In the genomic region with DNA sequence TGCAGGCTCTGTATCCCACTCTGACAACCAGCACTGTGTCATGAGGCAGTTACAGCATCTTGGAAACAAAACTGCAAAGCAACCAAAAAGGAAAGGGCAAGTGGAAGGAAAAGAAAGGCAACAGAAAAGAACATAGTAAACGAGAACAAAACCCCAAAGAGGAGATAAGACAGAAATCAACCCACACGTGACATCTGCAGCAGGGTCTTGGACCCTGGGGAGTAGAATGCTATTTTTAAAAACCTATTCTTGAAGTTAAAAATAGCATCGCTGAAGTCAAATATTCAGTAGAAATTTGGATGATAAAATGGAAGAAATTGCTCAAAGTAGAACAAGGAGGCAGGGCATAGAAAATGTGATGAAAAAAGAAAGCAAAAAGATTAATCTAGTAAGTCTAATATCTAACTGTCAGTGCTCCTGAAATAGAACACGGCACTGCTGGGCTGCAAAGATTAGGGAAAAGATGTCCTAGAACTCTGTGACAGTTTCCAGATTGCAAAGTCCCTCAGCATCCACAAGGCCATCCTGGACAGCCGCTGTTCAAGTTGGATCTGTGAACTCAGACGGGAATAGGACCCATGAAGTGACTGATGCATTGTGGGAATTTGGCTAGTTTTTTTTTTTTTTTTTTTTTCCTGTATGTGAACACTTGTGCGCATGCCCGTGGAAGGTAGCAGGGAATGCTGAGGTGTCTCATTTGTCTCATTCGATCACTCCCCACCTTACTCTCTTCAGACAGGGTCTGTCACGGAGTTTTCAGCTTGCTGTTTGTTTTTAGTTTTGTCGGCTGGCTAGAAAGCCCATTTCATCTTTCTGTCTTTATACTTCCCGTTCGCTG, we compare ENCODE assay signal across 19 mouse cellular contexts. TPM values are rescaled to one million over a fixed set of nuclear protein-coding genes. Genes with fewer than 3 reads are reported as not detected.
DNase-seq lines count a peak whose midpoint lies in the region; ATAC-seq and TF ChIP-seq lines count a peak whose summit lies in the region.
"Had no signal": no experiment of that assay in that cellular context is flagged by ENCODE, and none has a peak within 500 bp of the region (broad histone marks: within the 10 kb centered on the region; RNA-seq: fewer than 3 reads in every experiment).

No protein-coding gene starts in this region.

- no peak for TF ChIP-seq POLR2A in MEL (IDR thresholded peaks at IDR 0.05; ENCODE audit: control insufficient read depth in 1 of 2, insufficient read depth in 1 of 2, low read depth in 1 of 2, low read length in 2 of 2, poor library complexity in 1 of 2)

- DNase-seq in heart, postnatal 10 days: no peak
- DNase-seq in liver, postnatal 0 days: no peak
- DNase-seq in liver (no peak), MEL (ENCODE audit: low read depth, low spot score) (peak; percentile 24)
- no peak for DNase-seq in cerebellum, adult 8-10 months
- DNase-seq in right cerebral cortex, postnatal 25 days: no peak
- DNase-seq: adrenal gland, postnatal 14 days; cerebellum, adult 18-20 months; cerebellum, postnatal 14 days; gastrocnemius, postnatal 36 days; kidney, adult 2 months had no signal

- H3K9ac ChIP-seq in heart, embryonic 13.5 days: no peak overlapping the region; the same call in 1 of the 2 replicates
- H3K9ac ChIP-seq in liver, postnatal 0 days (replicated peaks): no peak overlapping the region
- H3K9ac ChIP-seq in MEL (ENCODE audit: control insufficient read depth, low read depth, low read length, poor library complexity, severe bottlenecking): no peak overlapping the region
- H3K9ac ChIP-seq: embryonic facial prominence, embryonic 12.5 days; forebrain, embryonic 15.5 days; hindbrain, embryonic 15.5 days had no signal

- H3K4me3 ChIP-seq in heart, embryonic 13.5 days: no peak overlapping the region
- no peak overlapping the region for H3K4me3 ChIP-seq in liver, postnatal 0 days (ENCODE audit: low read depth, low read length)
- H3K4me3 ChIP-seq in MEL (ENCODE audit: control insufficient read depth in 1 of 2, insufficient read depth in 1 of 2, low read depth in 2 of 2, low read length in 2 of 2): peak overlapping the region; percentile 39 to 64
- H3K4me3 ChIP-seq: embryonic facial prominence, embryonic 12.5 days; forebrain, embryonic 15.5 days; hindbrain, embryonic 15.5 days had no signal

- no peaks in the 10 kb centered on the region for H3K36me3 ChIP-seq in heart, embryonic 13.5 days
- H3K36me3 ChIP-seq in liver, postnatal 0 days (replicated peaks; ENCODE audit: insufficient read depth, low read length): no peaks in the 10 kb centered on the region
- no peaks in the 10 kb centered on the region for H3K36me3 ChIP-seq in MEL (ENCODE audit: control insufficient read depth in 1 of 2, insufficient read depth in 2 of 2, low read length in 2 of 2)
- H3K36me3 ChIP-seq: embryonic facial prominence, embryonic 12.5 days; forebrain, embryonic 15.5 days; G1E; hindbrain, embryonic 15.5 days had no signal

- TF ChIP-seq CTCF in liver, postnatal 0 days (IDR thresholded peaks at IDR 0.05; ENCODE audit: low read depth): no peak
- no peak for TF ChIP-seq CTCF in MEL (IDR thresholded peaks at IDR 0.05 in 2 of 3, conservative IDR thresholded peaks at IDR 0.05 in 1 of 3; ENCODE audit: control insufficient read depth in 1 of 3, insufficient read depth in 1 of 3, low read depth in 2 of 3, low read length in 3 of 3, poor library complexity in 1 of 3, severe bottlenecking in 1 of 3)

- H3K79me2 ChIP-seq in MEL (ENCODE audit: control insufficient read depth, insufficient read depth, low read length, poor library complexity): no peaks in the 10 kb centered on the region

- no peak for ATAC-seq in heart, embryonic 13.5 days (ENCODE audit: extremely low read depth, insufficient number of reproducible peaks, low FRiP score, low TSS enrichment)
- ATAC-seq in liver, postnatal 0 days: no peak
- ATAC-seq in megakaryocyte progenitor cell, adult 5-6 weeks (replicated peaks; ENCODE audit: poor library complexity): peak; percentile 72
- ATAC-seq: activated CD4-positive, CD25-positive, alpha-beta regulatory T cell, adult 4 months; forebrain, embryonic 15.5 days; intestine, embryonic 16.5 days had no signal

- H3K27ac ChIP-seq in heart, embryonic 13.5 days (replicated peaks): peak overlapping the region; percentile 58
- no peak overlapping the region for H3K27ac ChIP-seq in liver, postnatal 0 days (ENCODE audit: low read depth)
- H3K27ac ChIP-seq in MEL (ENCODE audit: control insufficient read depth, low read depth, low read length): no peak overlapping the region
- H3K27ac ChIP-seq: embryonic facial prominence, embryonic 12.5 days; forebrain, embryonic 15.5 days; hindbrain, embryonic 15.5 days had no signal

- TF ChIP-seq RAD21 in MEL (IDR thresholded peaks at IDR 0.05; ENCODE audit: low read depth, low read length): no peak

- peaks cover 3% of the 10 kb centered on the region; the same call in 1 of the 2 replicates for H3K9me3 ChIP-seq in heart, embryonic 13.5 days
- H3K9me3 ChIP-seq in liver, postnatal 0 days (ENCODE audit: low read length): no peaks in the 10 kb centered on the region
- no peaks in the 10 kb centered on the region for H3K9me3 ChIP-seq in MEL (replicated peaks; ENCODE audit: insufficient read depth, low read length)
- H3K9me3 ChIP-seq: embryonic facial prominence, embryonic 12.5 days; forebrain, embryonic 15.5 days; G1E; hindbrain, embryonic 15.5 days had no signal

- intact Hi-C loops in heart, postnatal 10 days (cut with DNase I): no loop called here

- peak; percentile 38; the same call in 1 of the 2 replicates for TF ChIP-seq EP300 in liver, postnatal 0 days (IDR thresholded peaks at IDR 0.05; ENCODE audit: low read depth)
- TF ChIP-seq EP300 in MEL (IDR thresholded peaks at IDR 0.05; ENCODE audit: low read depth in 1 of 2, low read length in 2 of 2): peak in 1 of 2 experiments; percentile 47; a peak in 1 of 4 replicates

- 47% methylated on average over 13 of the region's 13 CpGs for WGBS in heart, embryonic 13.5 days
- 58% methylated on average over 13 of the region's 13 CpGs for WGBS in liver, postnatal 0 days (ENCODE audit: insufficient replicate concordance)

- H3K4me2 ChIP-seq in heart, embryonic 13.5 days: peak overlapping the region; percentile 34
- H3K4me2 ChIP-seq in liver, postnatal 0 days (ENCODE audit: low read depth, low read length): peak overlapping the region; percentile 22; the same call in 1 of the 2 replicates
- H3K4me2 ChIP-seq: embryonic facial prominence, embryonic 12.5 days; forebrain, embryonic 15.5 days; hindbrain, embryonic 15.5 days had no signal

- H3K27me3 ChIP-seq in heart, embryonic 13.5 days (replicated peaks): no peaks in the 10 kb centered on the region
- no peaks in the 10 kb centered on the region for H3K27me3 ChIP-seq in liver, postnatal 0 days (ENCODE audit: insufficient read depth, low read length)
- no peaks in the 10 kb centered on the region for H3K27me3 ChIP-seq in MEL (ENCODE audit: control insufficient read depth in 1 of 2, insufficient read depth in 2 of 2, low read length in 2 of 2)
- H3K27me3 ChIP-seq: embryonic facial prominence, embryonic 12.5 days; forebrain, embryonic 15.5 days; hindbrain, embryonic 15.5 days had no signal

- H3K4me1 ChIP-seq in heart, embryonic 13.5 days: peaks cover 24% of the 10 kb centered on the region
- no peaks in the 10 kb centered on the region for H3K4me1 ChIP-seq in liver, postnatal 0 days (ENCODE audit: insufficient read depth)
- no peaks in the 10 kb centered on the region for H3K4me1 ChIP-seq in MEL (ENCODE audit: control insufficient read depth in 1 of 2, insufficient read depth in 2 of 2, low read length in 2 of 2)
- H3K4me1 ChIP-seq: embryonic facial prominence, embryonic 12.5 days; hindbrain, embryonic 15.5 days had no signal

TF ChIP-seq in MEL, 35 proteins besides CTCF, POLR2A, EP300 and RAD21:
- TF ChIP-seq MAX (IDR thresholded peaks at IDR 0.05; ENCODE audit: low read length) (no peak), USF1 (IDR thresholded peaks at IDR 0.05; ENCODE audit: low read depth, low read length) (peak; percentile 70), TCF12 (IDR thresholded peaks at IDR 0.05; ENCODE audit: low read depth, low read length) (peak; percentile 57; the same call in 1 of the 2 replicates), MYB (IDR thresholded peaks at IDR 0.05; ENCODE audit: low read depth, low read length) (no peak), NRF1 (IDR thresholded peaks at IDR 0.05; ENCODE audit: insufficient read depth, low read depth, low read length, poor library complexity, severe bottlenecking) (peak; percentile 56; the same call in 1 of the 2 replicates), ZNF384 (IDR thresholded peaks at IDR 0.05; ENCODE audit: low read depth, low read length) (peak; percentile 86), MEF2A (IDR thresholded peaks at IDR 0.05; ENCODE audit: extremely low read depth, insufficient replicate concordance, low read depth, low read length, poor library complexity, severe bottlenecking) (peak; percentile 73; the same call in 1 of the 2 replicates), BHLHE40 (IDR thresholded peaks at IDR 0.05; ENCODE audit: borderline replicate concordance, low read depth, low read length) (peak; percentile 27; the same call in 1 of the 2 replicates), KAT2A (conservative IDR thresholded peaks at IDR 0.05; ENCODE audit: low read depth, low read length) (no peak)
TF ChIP-seq in MEL: peak in this region for 6.

RNA-seq across cellular contexts. Expression of a gene that starts 13.5 kb away (rescaled TPM):
- polyA plus RNA-seq in heart, embryonic 13.5 days (2015; fragmentation: Nextera tagmentation; extraction: Ambion mirVana): 5.2 and 8.0 TPM in 2 replicates
- total RNA-seq in heart, postnatal 10 days (2021): 10 to 100 TPM; 18.9 to 20.1 TPM
- 1.3 and 1.4 TPM in 2 replicates for polyA plus RNA-seq in liver, postnatal 0 days (2015; fragmentation: Nextera tagmentation; extraction: Ambion mirVana)
- total RNA-seq in MEL (2012; rRNA removed): 0.27 and 0.29 TPM in 2 replicates
- under 1 TPM in 1 of 2 experiments, not detected in 1; 0.45 TPM for polyA plus RNA-seq in MEL (2012; ENCODE audit: insufficient read depth in 1 of 2, insufficient read length in 2 of 2, low read depth in 1 of 2, low replicate concordance in 2 of 2, missing spikeins in 1 of 2)
- 5.8 and 6.4 TPM in 2 replicates for total RNA-seq in megakaryocyte progenitor cell, adult 5-6 weeks (2015)
- total RNA-seq in megakaryocyte progenitor cell, adult 5-6 weeks (2017): 3.1 and 3.3 TPM in 2 replicates
- polyA plus RNA-seq: G1E had no signal

Comparison
In these comparisons a context has a peak if more than half of its experiments do, and no peak if none do; other contexts are left out.
1. H3K4me3 ChIP-seq: peak in MEL (2 of 2); none in heart, embryonic 13.5 days (single experiment) and liver, postnatal 0 days (single experiment).